In genomic region chr16:78406657-78407056, GRCm38 (mm10) we compare ENCODE assay signal across 17 mouse cellular contexts.
"Had no signal": no experiment of that assay in that cellular context is flagged by ENCODE, and none has a peak within 500 bp of the region (broad histone marks: within the 10 kb centered on the region; RNA-seq: fewer than 3 reads in every experiment).

No protein-coding gene starts in this region.

- H3K27me3 ChIP-seq: intestine, embryonic 15.5 days; kidney, embryonic 15.5 days; limb, embryonic 13.5 days; liver, embryonic 12.5 days; liver, embryonic 15.5 days had no signal

- H3K9me3 ChIP-seq: intestine, embryonic 15.5 days; kidney, embryonic 15.5 days; limb, embryonic 10.5 days; limb, embryonic 13.5 days; liver, embryonic 12.5 days; liver, embryonic 15.5 days had no signal

- H3K27ac ChIP-seq: intestine, embryonic 15.5 days; kidney, embryonic 15.5 days; layer of hippocampus, adult 2 months; limb, embryonic 10.5 days; limb, embryonic 13.5 days; liver, embryonic 12.5 days; liver, embryonic 15.5 days; macrophage had no signal

- H3K4me1 ChIP-seq: intestine, embryonic 15.5 days; kidney, embryonic 15.5 days; limb, embryonic 10.5 days; limb, embryonic 13.5 days; liver, embryonic 12.5 days; liver, embryonic 15.5 days had no signal

- H3K4me2 ChIP-seq: intestine, embryonic 15.5 days; kidney, embryonic 15.5 days; limb, embryonic 13.5 days; liver, embryonic 12.5 days; liver, embryonic 15.5 days had no signal

- H3K4me3 ChIP-seq: intestine, embryonic 15.5 days; kidney, embryonic 15.5 days; layer of hippocampus, adult 2 months; limb, embryonic 10.5 days; limb, embryonic 13.5 days; liver, embryonic 12.5 days; liver, embryonic 15.5 days had no signal

- H3K9ac ChIP-seq: intestine, embryonic 15.5 days; kidney, embryonic 15.5 days; limb, embryonic 13.5 days; liver, embryonic 12.5 days; liver, embryonic 15.5 days had no signal

- H3K36me3 ChIP-seq: intestine, embryonic 15.5 days; kidney, embryonic 15.5 days; limb, embryonic 10.5 days; limb, embryonic 13.5 days; liver, embryonic 12.5 days; liver, embryonic 15.5 days had no signal

- DNase-seq: kidney, adult 11 months; kidney, adult 8-10 months; kidney, postnatal 25 days; layer of hippocampus, adult 9-11 months; liver; lung, postnatal 10 days; midbrain, embryonic 14.5 days; thymus, adult 18-20 months; thymus, postnatal 36 days had no signal

- ATAC-seq: intestine, embryonic 15.5 days; liver, embryonic 12.5 days had no signal
